Mouse (Mus musculus) T-helper 1 cell (primary cell): Measurements from ENCODE around the gene Mtm1.
"Not testable (repeated sequence)": the region's sequence is repeated elsewhere in the genome, so short reads cannot be mapped to it uniquely, and the experiment has no call there.

Experiments
- in situ Hi-C: fragments of 300-600 bp; cut with MboI, MseI; formaldehyde crosslinking; loops from one replicate; pipeline ENCODE4 v1.15.1; 2025; ENCODE audit warnings: high pct_unique_total_duplicates

The Mtm1 gene

GRCm38 (mm10) chrX:71285473-71285872 is 74.9 kb downstream of the Mtm1 start:
- in situ Hi-C loops: loop anchor here (10.0 kb wide), 1 partner anchor 511 kb away; no protein-coding TSS in a partner anchor

DNA sequence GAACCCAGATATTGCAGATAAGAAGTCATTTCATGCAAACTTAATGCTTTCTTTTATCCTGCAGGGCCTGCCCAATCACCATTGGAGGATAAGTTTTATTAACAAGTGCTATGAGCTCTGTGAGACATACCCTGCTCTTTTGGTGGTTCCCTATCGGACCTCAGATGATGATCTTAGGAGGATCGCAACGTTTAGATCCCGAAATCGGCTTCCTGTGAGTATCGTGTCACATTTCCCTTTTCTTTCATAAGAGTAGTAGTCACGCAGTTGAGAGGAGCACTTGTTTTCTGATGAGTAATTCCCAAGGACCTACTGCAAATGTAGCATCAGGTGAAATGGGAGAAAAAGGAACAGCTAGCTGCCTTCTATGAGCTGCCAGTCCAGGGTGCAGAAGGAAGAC is 76.5 kb downstream of the Mtm1 start:
- in situ Hi-C loops: loop anchor here (10.0 kb wide), 1 partner anchor 512 kb away; no protein-coding TSS in a partner anchor

DNA sequence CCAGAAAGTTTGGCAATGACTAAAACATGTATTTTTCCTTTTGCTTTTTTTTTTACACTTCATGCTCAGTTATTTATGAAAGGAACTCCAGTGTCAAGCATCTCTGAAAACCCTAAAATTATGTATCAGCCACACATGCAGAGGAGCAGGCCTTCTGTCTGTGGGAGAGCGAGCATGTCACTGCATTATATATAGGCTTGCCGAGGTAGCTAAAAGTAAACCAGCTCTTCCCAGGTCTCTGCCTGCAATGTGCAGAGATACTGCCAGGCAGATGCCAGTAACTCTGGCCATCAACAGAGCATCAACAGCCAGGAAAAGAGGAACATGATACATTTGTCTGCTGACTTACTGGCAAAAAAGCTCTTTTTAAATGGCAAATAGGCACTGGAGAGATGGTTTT is 83.6 kb downstream of the Mtm1 start:
- in situ Hi-C loops: no loop called here

- in situ Hi-C loops: no loop called here
Observed at GRCm38 (mm10) chrX:71296005-71296404, 85.4 kb downstream of the Mtm1 start.

- in situ Hi-C loops: no loop called here
Observed at GRCm38 (mm10) chrX:71302148-71302547, 91.6 kb downstream of the Mtm1 start.

DNA sequence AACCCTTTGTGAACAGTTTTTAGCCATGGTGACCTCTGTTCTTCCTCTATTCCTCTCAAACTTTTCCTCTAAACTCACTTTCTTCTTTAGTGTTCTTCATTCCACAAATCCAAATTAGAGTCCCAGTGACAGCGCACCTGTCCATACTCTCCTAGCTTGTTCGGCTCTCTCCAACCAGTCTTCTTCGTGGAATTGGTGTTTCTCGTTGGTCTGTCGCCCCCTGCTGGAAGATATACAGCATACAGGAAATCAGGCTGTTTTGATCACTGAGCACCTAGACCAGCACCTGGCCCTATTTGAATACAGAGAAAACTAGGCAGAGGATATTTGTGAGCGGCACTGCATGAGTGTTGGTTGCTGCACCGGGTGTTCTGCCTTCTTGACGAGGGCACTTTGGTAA is 100.7 kb downstream of the Mtm1 start:
- in situ Hi-C loops: no loop called here

DNA sequence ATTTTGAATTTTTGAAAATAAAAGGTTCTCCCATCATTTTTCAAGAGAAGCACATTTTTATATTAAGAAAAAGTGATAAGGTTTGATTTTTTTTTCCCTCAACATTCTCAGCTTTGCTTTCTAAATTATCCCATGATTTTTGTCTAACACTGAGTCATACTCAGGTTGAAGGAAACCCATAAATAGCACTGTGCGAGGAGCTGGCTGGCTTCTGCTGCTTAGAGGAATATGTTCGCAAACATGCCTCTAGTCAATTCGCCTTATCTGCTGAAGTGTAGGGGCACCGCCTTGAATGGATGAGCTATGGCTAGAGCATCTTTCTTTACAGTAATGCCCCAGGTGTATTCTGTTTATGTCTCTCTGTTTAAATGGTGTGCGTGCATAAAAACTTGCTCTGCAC is 103.8 kb downstream of the Mtm1 start:
- in situ Hi-C loops: no loop called here

- in situ Hi-C loops: no loop called here
Observed at GRCm38 (mm10) chrX:71352033-71352432, 141.5 kb downstream of the Mtm1 start.

GRCm38 (mm10) chrX:71355331-71355730 is 144.8 kb downstream of the Mtm1 start:
- in situ Hi-C loops: no loop called here

DNA sequence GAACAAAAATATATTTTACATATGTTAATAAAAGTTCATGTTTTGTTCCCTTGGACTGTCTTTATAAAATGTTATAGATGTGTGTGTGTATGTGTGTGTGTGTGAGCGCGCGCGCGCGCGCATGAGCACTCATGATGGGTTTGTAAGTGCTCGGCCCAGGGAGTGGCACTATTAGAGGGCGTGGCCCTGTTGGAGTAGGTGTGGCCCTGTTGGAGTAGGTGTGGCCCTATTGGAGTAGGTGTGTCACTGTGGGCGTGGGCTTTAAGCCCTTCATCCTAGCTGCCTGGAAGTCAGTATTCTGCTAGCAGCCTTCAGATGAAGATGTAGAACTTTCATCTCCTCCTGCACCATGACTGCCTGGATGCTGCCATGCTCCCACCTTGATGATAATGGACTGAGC is 151.2 kb downstream of the Mtm1 start:
- in situ Hi-C loops: not testable (repeated sequence)

- in situ Hi-C loops: no loop called here
Observed at GRCm38 (mm10) chrX:71364062-71364461, 153.5 kb downstream of the Mtm1 start.

DNA sequence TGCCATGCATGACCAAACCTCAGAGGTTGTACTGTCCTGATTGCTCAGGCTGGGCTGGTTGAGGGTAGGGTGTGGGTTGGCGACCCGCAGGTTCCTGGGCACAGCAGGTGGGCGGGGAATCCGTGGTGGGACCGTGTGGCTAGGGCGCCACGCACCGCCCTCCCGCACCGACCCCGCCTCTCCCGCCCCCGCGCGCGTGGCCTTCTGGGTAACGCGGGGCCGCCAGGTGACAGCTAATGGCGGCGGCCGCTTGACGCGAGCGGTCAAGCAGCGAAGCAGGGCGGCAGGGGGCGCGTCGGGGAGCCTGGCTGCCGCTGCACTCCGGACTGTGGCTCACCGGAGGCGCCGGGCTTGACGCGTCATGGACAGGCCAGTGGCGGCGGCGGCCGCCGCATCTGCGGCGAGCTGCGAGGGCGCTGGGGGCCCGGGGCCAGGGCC is 154.0 kb downstream of the Mtm1 start, which contains the start of gene Mtmr1:
Mtmr1 (plus strand) TSS at position 207 of the 438 bp plus-strand sequence.
- in situ Hi-C loops: no loop called here

- in situ Hi-C loops: no loop called here
Observed at GRCm38 (mm10) chrX:71365011-71365410, 154.4 kb downstream of the Mtm1 start.
